Mouse (Mus musculus) neural tube, embryonic 12.5 days (tissue): ENCODE measurements around the gene Cadm3. TPM values are rescaled to one million over a fixed set of nuclear protein-coding genes. Genes with fewer than 3 reads are reported as not detected.
"Not testable (repeated sequence)": the region's sequence is repeated elsewhere in the genome, so short reads cannot be mapped to it uniquely, and the experiment has no call there.

Experiments
- ATAC-seq: fragments of 200-750 bp; cut with Nextera tagmentation; 2 replicates; pipeline ENCODE4 v1.8.0; 2017; ENCODE audit warnings: low read depth, mild to moderate bottlenecking, moderate TSS enrichment, moderate library complexity; ENCODE audit not compliant: low FRiP score
- H3K27ac ChIP-seq: fragments of 300-500 bp; sonication (generic); 2 replicates; pipeline ENCODE4 v1.5.1; 2016
- H3K27me3 ChIP-seq: fragments of 300-500 bp; sonication (generic); replicated peaks from 2 replicates; pipeline ENCODE4 v1.6.1; 2016; ENCODE audit warnings: mild to moderate bottlenecking
- H3K36me3 ChIP-seq: fragments of 300-500 bp; sonication (generic); 2 replicates; pipeline ENCODE4 v1.6.1; 2016; ENCODE audit warnings: mild to moderate bottlenecking
- H3K4me1 ChIP-seq: fragments of 300-500 bp; sonication (generic); 2 replicates; pipeline ENCODE4 v1.6.1; 2016
- H3K4me2 ChIP-seq: fragments of 300-500 bp; sonication (generic); replicated peaks from 2 replicates; pipeline ENCODE4 v1.6.1; 2016; ENCODE audit warnings: mild to moderate bottlenecking
- H3K4me3 ChIP-seq: fragments of 300-500 bp; sonication (generic); 2 replicates; pipeline ENCODE4 v1.5.1; 2016
- H3K9ac ChIP-seq: fragments of 300-500 bp; sonication (generic); 2 replicates; pipeline ENCODE4 v1.6.1; 2016; ENCODE audit warnings: mild to moderate bottlenecking
- H3K9me3 ChIP-seq: fragments of 300-500 bp; sonication (generic); 2 replicates; pipeline ENCODE4 v1.6.1; 2016; ENCODE audit warnings: mild to moderate bottlenecking
- WGBS: fragments of 180-500 bp; shearing (Covaris S2); methylation state at CpG from one replicate; pipeline ENCODE4 v1.1.7; 2016; 5-methylcytosine and 5-hydroxymethylcytosine counted together
- polyA plus RNA-seq: library from polyadenylated mRNA; unstranded; fragments of >200 nt; fragmentation: Nextera tagmentation; extraction: Ambion mirVana; gene quantifications from 2 replicates; pipeline ENCODE4 v1.2.1, GENCODE M21; 2016

Cadm3 gene
- polyA plus RNA-seq, 1 experiment from 2014 or later = 36.0 TPM

DNA sequence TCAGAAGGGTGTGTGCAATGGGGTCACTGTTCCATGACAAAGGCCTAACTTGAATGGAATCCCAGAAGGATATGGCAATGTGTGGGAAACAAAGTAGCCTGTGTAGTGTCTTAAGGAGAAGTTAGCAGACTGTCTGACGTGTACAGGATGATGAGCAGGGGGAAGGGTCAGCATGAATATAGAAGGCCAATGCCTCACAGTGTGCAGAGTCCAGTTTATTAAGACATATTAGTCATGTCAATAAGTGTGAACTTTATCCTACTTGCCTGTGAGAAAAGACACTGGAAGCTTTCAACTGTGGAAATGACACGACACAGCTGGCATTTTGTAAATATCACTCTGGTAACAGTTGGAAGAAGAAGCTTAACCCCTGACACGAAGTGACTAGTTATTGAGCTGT, 64.7 kb downstream of the Cadm3 start:
- 60% methylated on average over 3 of the region's 3 CpGs for WGBS
- H3K36me3 ChIP-seq = not testable (repeated sequence)

More for the DNA sequence above, 64.7 kb downstream of the Cadm3 start:
- H3K4me3 ChIP-seq, H3K9me3 ChIP-seq, ATAC-seq, H3K9ac ChIP-seq, H3K4me2 ChIP-seq, H3K27ac ChIP-seq, H3K4me1 ChIP-seq, H3K27me3 ChIP-seq: not testable (repeated sequence)

Other genes starting within 250 kb of the Cadm3 start
- gene Olfr1408, start 230.3 kb downstream of the Cadm3 start, polyA plus RNA-seq = not detected in 2 replicates
- not detected in 2 replicates for gene Olfr1406, start 177.1 kb downstream of the Cadm3 start, polyA plus RNA-seq
- gene Olfr218, start 169.9 kb downstream of the Cadm3 start, polyA plus RNA-seq = not detected in 2 replicates
- not detected in 2 replicates for gene Olfr1404, start 155.3 kb downstream of the Cadm3 start, polyA plus RNA-seq
- not detected in 2 replicates for gene Fcer1a, start 140.5 kb downstream of the Cadm3 start, polyA plus RNA-seq
- not detected in 2 replicates for gene Olfr418, start 101.7 kb downstream of the Cadm3 start, polyA plus RNA-seq
- not detected in 2 replicates for gene Mptx2, start 89.9 kb downstream of the Cadm3 start, polyA plus RNA-seq
- gene Ackr1, start 33.9 kb downstream of the Cadm3 start, polyA plus RNA-seq = 10.4 and 11.3 TPM in 2 replicates
- 3.8 and 4.5 TPM in 2 replicates for gene Aim2, start 16.8 kb downstream of the Cadm3 start, polyA plus RNA-seq
- not detected in 2 replicates for gene Ifi206, start 123.3 kb upstream of the Cadm3 start, polyA plus RNA-seq
- gene Ifi214, start 168.3 kb upstream of the Cadm3 start, polyA plus RNA-seq = not detected in 2 replicates
- gene Ifi213, start 231.6 kb upstream of the Cadm3 start, polyA plus RNA-seq = not detected in 2 replicates